Mouse (Mus musculus): ENCODE measurements around the gene Cd63.

Cd63 gene

GRCm38 (mm10) chr10:128904812-128905211 lies 4.0 kb downstream of the Cd63 start:
- DNase-seq (ENCODE audit: low spot score in 2 of 2) = no peak

GRCm38 (mm10) chr10:128908778-128909448 lies 8.1 kb downstream of the Cd63 start:
- no peak for DNase-seq (ENCODE audit: low spot score in 2 of 2)

- DNase-seq (ENCODE audit: low spot score in 2 of 2) = peak in 1 of 2 experiments; percentile 37
Observed at GRCm38 (mm10) chr10:128909567-128910028, 8.8 kb downstream of the Cd63 start.

DNA sequence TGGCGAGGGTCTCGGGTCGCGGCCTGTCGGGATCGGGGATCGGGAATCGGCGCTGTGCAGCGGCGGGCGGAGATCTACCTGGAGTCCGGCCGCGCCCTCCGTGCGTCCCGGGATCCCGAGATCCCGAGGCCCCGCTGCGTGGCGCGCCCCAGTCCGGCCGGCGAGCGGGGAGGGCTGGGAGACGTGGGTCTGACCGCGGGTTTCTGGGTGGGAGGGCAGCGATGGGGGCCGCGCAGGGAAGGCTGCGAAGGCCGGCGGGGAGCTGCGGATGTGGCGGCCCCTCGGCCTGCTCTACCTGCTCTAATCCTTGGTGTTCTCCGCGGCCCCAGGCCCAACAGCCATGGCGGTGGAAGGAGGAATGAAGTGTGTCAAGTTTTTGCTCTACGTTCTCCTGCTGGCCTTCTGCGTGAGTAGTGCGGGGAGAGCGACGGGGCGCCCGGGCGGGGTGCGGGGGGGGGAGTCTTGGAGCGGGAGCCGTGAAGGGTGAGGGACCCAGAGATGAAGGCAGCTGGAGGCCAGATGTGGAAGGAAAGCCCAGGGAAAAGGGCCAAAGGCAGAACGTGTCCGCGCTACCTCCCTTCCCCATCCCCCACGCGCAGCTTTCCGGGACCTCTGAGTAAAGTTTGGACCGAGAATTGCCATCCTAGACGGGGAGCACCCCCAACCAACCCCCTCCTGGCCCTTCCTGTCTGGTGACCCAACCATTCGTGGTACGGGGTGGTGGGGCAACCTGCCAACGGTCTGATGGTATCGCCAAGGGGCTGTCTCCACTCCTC lies 9.5 kb downstream of the Cd63 start:
- DNase-seq (ENCODE audit: low spot score in 2 of 2) = no peak

- DNase-seq (ENCODE audit: low spot score in 2 of 2) = no peak
Observed at GRCm38 (mm10) chr10:128911430-128911829, 10.6 kb downstream of the Cd63 start.

GRCm38 (mm10) chr10:128912268-128912667 lies 11.5 kb downstream of the Cd63 start:
- no peak for DNase-seq (ENCODE audit: low spot score in 2 of 2)

- DNase-seq (ENCODE audit: low spot score in 2 of 2) = no peak
Observed at GRCm38 (mm10) chr10:128912791-128913190, 12.0 kb downstream of the Cd63 start.

DNA sequence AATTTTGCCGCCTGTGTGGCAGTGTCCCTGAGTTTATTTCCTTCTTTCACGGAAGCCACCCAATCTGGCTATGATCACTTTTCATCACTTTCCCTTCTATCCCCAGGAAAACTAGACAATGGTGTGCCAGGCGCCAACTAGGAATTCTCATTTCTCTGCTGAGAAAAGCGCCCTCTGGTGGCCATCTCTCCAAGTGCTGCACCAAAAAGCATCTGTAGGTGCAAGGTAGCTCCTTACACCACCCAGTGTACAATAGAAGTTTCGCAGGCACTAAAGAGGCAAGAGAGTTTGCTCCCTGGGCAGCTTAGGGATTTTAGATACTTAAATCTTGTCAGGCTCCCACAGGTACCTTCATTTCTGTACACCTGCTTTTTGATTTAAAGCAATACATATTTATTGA lies 12.4 kb downstream of the Cd63 start:
- DNase-seq (ENCODE audit: low spot score in 2 of 2) = peak; percentile 63 to 72

GRCm38 (mm10) chr10:128913696-128914095 lies 12.9 kb downstream of the Cd63 start:
- DNase-seq (ENCODE audit: low spot score in 2 of 2) = no peak

DNA sequence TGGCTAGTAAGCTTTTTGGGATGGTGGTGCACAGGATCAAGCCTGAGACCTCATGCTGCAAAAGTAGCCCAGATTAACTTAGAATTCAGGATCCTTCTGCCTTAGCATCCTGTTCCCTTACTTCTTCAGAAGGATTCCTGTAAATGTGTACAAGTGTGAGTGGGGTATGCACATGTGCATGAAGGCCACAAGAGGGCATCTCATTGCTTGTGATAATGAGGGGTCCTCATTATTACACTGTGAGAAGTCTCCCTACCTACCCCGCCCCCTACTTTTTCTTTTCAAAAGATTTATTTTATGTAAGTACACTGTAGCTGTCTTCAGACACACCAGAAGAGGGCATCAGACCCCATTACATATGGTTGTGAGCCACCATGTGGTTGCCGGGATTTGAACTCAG lies 14.8 kb downstream of the Cd63 start:
- DNase-seq (ENCODE audit: low spot score in 2 of 2) = no peak

- no peak for DNase-seq (ENCODE audit: low spot score in 2 of 2)
Observed at GRCm38 (mm10) chr10:128916665-128917064, 15.9 kb downstream of the Cd63 start.

DNA sequence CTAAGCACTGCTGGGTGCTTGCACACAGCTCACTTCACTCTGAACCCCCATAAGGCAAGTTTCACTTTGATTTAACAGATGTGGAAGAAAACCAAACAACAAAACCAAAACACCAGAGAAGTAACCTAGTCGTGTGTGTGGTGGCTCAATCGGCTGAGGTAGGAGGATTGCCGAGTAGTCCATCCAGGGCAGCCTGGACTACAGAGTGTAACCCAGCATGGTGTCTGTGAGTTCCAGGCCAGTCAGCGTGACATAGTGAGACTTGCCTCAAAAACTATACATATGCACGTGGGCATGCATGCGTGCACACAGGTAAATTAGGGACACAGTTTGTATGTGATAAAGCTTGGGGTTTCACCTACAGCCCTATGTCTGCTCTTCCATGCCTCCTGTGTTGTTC lies 16.6 kb downstream of the Cd63 start:
- DNase-seq (ENCODE audit: low spot score in 2 of 2) = no peak

DNA sequence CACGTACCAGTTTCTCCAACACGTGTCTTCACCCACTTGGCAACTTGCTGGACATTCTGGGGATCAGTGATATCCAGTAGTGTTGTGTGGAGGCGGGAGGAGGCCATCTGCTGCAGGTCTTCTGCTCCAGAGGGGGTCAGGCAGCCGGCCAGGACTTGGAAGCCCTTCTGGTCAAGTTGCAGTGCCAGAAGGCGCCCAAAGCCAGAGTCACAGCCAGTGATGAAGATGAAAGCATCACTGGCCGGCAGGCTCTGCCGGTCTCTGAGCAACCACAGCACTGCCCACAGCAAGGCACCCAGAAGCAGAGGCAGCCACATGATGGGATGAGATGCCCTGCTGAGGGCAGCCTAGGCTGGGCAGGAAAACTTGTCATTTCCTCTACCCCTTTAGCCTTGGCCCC lies 17.5 kb downstream of the Cd63 start:
- DNase-seq (ENCODE audit: low spot score in 2 of 2) = no peak

DNA sequence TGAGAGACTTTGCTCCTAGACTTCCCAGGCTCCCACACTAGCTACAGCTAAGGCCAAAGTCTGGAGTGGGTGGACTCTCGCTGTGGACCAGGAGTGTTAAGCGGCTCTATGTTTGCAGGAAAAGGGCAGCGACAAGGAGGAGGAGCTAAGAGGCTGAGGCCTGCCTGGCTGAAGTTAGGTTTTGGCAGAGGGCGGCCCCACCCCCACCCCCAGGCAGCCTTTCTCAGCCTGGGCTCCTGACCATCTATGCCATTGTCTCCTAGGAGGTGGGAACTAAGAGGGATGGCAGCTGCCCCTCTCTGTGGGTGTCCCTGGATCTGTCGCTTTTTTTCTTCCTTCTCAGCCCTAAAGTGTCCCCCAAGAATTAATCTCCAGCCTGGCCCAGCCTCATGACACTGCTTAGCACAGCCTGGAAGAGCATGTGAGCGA lies 18.4 kb downstream of the Cd63 start:
- no peak for DNase-seq (ENCODE audit: low spot score in 2 of 2)

- DNase-seq (ENCODE audit: low spot score in 2 of 2) = no peak
Observed at GRCm38 (mm10) chr10:128919966-128920365, 19.2 kb downstream of the Cd63 start.

DNA sequence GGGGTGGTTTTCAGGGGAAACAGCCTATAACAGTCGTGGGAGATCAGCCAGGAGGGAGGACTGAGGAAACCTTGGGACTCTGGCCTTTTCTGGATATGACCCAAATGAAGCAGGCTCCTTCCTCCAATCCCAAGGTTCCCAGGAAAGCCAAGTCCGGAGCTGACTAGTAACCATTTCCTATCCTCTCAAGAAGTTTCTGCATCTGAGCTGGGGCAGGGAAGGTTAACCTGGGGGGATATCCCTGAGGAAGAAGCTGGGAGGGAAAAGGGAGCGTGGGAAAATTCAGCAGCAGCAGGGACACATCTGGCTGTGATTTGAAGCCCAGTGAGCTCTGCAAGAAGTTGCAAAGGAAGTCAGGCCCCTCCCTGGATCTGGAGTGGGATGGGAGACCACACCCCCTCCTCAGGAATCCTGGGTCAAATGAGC lies 20.0 kb downstream of the Cd63 start:
- DNase-seq (ENCODE audit: low spot score in 2 of 2) = no peak

GRCm38 (mm10) chr10:128921251-128921650 lies 20.5 kb downstream of the Cd63 start:
- DNase-seq (ENCODE audit: low spot score in 2 of 2) = no peak

DNA sequence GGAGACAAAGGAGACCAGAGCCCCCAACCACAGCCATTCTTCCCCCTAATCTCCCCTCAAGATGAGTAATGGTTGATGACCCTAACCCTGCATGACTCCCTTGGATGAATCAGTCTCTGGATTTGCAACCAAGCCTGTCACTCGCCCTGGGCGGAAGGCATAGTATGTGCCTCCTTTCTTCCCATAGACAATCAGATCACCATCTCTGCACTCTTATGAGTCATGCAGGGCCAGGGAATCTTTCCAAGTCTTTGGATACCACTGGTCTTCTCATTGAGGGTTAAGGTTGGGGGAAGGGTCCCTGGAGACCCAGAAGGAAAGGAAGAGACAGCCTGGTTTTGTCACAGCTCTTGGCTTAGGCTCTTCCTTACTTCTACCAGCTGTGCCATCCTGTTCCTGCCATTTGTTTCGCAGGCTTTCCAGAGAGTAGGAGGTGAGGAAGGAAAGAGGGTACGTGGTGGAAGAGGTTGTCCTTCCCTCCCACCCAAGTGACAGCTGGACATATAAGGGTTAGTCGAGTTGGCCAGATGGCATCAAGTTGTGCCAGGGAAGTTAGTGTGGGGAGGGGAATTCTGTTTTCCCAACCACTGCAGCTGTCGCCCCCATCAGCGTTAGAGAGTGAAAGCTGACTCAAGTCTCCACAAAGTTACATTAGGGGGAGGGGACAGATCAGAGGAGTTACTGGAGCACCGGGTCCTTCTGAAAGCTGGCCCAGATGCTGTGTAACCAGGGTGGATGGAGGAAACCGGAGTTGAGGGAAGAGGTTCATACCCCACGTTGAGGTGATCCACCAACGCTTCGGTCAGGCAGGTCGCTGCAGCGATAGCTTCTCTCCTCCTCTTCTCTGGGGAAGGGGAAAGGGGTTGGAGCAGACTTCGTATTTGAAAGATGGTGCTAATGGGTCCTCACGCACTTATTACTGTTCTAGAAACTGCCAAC lies 21.4 kb downstream of the Cd63 start:
- DNase-seq (ENCODE audit: low spot score in 2 of 2) = no peak

GRCm38 (mm10) chr10:128922822-128923012 lies 21.9 kb downstream of the Cd63 start, which contains the start of gene Rdh5:
TSS of gene Rdh5 (minus strand) at chr10:128922888.
- no peak for DNase-seq (ENCODE audit: low spot score in 2 of 2)

- peak; percentile 91 to 93 for DNase-seq (ENCODE audit: low spot score in 2 of 2)
Observed at GRCm38 (mm10) chr10:128923013-128923691, 22.4 kb downstream of the Cd63 start.

- DNase-seq (ENCODE audit: low spot score in 2 of 2) = no peak
Observed at GRCm38 (mm10) chr10:128923935-128924334, 23.1 kb downstream of the Cd63 start, which contains the start of gene Bloc1s1. TSS of gene Bloc1s1 (minus strand) at chr10:128924035.

DNA sequence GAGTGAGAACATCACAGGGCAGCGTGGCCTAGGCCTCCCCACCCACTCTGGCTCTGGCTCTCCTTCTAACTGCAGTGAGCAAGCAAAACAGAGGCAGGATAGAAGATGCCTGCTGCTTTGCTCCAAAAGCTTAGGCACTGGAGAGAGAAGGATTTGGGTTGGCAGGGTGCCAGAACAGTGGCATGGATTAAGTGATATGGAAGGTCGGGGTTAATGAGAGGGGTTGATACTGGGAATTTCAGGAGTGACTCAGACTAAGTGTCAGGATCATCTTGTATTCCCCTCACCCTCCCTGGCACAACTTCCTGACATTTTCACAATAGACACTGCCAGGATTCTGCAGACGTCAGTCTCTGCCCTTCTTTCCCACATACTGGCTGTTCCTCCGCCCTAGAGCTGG lies 27.6 kb downstream of the Cd63 start:
- no peak for DNase-seq (ENCODE audit: low spot score in 2 of 2)

All from spleen, postnatal 36 days (tissue).